Mouse (Mus musculus) urinary bladder, postnatal 10 days (tissue): ENCODE results near the gene Rimbp2.

ENCODE experiments used
- DNase-seq: peaks from one replicate; pipeline ENCODE4 v3.0.0; 2022; ENCODE audit warnings: low spot score

Rimbp2 gene

GRCm38 (mm10) chr5:128932776-128933175 is 20.5 kb downstream of the Rimbp2 start:
- DNase-seq, result no peak

DNA sequence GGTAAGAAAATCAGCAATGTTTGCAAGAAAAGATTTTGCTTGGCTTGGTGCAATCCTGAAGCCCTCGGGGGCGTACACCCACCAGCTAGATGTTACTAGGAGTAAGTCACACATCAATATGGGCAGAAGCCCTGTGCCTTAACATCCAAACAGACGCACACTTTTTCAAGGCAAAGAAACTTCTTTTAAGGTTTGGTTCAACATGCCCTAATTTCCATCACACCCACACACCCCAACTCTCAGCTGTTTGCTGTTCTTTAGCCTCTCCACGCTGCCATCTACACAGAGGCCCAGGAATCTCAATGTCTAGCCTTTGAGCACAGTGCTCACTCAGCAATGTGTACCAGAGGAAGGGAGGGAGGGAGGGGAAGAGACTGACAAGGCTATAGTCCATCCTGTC is 28.2 kb downstream of the Rimbp2 start:
- DNase-seq, result no peak

GRCm38 (mm10) chr5:128920112-128920511 is 33.2 kb downstream of the Rimbp2 start:
- DNase-seq, result no peak

- peak; percentile 41 for DNase-seq
Measured at GRCm38 (mm10) chr5:128917116-128917959, 35.9 kb downstream of the Rimbp2 start.

DNA sequence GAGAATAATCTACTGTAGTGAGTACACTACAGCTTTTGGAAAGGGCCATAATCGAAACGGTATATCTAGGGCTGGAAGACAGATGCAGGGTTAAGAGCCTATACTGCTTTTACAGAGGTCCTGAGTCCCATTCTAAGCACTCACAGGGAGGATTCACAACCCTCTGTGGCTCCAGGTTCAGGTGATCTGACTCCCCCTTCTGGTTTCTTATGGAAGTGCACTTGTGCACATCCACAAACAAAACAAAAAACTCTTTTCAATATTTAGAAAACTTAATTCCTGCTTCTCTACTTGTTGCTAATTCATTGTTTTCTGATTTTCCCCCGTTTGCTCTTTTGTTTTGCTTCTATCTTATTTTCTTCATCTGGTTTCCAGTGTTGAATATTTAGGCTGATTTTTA is 39.5 kb downstream of the Rimbp2 start:
- DNase-seq, result no peak

GRCm38 (mm10) chr5:128912374-128912773 is 40.9 kb downstream of the Rimbp2 start:
- no peak for DNase-seq

DNA sequence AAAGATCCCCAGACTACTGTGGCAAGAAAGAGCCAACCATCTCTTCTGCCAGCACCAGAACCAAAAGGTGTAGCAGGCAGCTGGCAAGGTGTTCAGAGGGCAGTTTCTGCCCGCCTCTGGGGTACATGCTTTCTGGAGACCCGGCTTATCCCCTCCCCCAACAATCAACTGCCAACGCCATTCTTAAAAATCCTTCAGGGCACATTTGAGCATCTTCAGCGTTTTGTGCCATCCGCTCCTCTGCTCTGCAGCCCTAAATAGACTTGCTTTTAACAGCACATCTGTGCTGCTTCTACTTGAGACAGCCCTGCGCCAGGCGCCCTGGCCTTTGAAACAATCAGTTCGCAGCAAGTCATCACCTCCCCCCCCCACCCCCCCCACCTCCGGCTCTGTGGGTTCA is 41.7 kb downstream of the Rimbp2 start:
- DNase-seq, result no peak

DNA sequence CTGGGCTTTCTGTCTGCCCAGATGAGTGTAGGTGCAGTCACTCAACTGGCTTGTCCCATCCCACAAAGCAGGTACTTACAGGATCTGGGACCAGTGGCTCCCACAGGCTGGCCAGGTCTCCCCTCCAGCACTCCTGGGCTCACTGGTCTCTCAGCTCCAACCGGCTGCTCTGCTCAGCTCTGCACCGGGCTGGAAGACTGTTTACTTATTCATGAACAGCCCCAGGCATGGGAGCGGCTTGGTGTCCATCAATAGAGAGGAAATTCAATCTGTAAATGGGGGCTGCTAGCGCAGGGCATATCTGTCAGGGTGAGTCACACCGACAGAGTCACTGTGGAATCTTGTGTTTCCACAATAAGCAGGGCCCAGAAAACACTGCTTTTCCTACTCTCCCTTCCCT is 49.2 kb downstream of the Rimbp2 start:
- no peak for DNase-seq

- DNase-seq, result no peak
Measured at GRCm38 (mm10) chr5:128903120-128903519, 50.2 kb downstream of the Rimbp2 start.

DNA sequence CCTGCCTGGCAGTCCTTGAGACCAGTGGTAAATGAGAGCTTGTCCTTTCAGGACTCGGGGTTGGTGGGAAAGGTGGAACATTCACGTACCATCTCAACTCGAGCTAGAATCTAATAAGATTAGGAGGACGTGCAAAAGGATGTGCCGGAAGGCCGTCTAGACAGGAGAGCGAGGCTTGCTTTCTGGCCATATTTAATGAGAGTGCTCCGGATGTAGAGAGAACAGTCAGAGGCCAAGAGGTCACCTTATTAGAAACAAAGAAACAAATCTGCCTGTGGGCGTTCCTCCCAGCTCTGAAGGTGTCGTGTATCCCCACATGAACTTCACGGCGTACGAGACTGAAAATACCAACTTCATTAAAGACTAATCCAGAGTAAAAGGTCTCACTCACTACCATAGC is 53.3 kb downstream of the Rimbp2 start:
- DNase-seq, result no peak

DNA sequence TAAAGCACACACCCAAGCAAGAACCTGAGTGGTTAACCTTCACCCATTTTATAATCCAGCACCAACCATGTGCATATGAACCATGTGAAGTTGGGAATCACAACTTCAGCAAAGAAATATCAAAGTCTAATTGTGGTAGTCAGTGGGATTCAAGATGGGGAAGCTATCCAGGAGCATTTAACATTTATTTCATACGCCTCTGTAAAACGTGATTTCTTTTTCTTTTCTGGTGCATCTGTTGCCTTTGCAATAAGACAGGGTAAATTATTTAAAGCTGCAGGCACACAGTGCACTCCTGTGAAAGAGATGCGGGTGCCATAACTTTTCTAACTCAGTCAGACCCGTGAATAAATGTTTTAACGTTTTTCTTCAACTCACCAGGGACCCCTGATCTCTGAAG is 58.4 kb downstream of the Rimbp2 start:
- DNase-seq, result no peak

GRCm38 (mm10) chr5:128887546-128887945 is 65.7 kb downstream of the Rimbp2 start:
- no peak for DNase-seq

DNA sequence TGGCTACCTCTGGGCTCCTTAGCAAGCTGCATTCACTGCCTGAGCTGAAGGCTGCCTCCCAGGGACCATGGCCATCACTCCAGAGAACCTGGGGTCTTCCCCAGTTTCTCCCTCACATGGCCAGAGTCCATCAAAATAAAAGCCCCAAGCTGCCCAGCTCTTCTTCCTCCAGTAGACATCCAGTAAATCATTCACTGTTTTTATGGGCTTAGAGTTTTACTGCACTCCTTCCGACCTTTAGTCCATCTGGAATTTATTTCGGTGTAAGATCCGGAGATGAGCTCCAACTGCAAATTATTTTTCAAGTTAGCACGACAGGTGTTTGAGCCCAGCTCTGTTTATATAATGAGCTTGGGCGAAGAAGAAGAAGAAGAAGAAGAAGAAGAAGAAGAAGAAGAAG is 69.0 kb downstream of the Rimbp2 start:
- no peak for DNase-seq

GRCm38 (mm10) chr5:128879092-128879491 is 74.2 kb downstream of the Rimbp2 start:
- no peak for DNase-seq

DNA sequence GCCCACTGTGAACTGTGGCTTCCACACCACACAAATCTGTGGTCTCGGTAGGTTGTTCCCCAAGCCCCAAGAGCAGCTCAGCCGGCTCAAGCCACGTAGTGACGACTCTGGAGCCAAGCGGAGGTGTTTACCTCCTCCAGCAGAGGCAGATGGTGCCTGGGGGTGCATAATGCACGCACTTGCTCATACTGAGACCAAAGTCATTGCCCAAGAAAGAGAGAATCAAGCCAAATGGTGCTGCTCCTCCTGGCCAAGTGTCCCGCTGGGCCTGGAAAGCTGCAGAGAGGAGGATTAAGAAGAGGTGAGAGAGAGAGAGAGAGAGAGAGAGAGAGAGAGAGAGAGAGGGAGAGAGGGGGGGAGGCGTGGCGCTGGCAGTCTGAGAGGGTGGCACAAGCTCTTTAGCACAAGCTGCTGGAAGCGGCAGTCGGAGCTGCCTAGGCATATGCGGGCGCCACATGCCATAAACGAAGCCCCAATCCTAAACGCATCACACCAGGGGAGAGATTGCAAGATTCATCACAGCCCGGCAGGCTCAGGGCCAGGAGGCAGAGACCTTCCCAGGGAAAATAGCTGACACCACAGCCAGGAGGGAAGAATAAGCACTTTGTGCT is 75.8 kb downstream of the Rimbp2 start:
- no peak for DNase-seq

GRCm38 (mm10) chr5:128871706-128872105 is 81.6 kb downstream of the Rimbp2 start:
- no peak for DNase-seq

GRCm38 (mm10) chr5:128866811-128867210 is 86.5 kb downstream of the Rimbp2 start:
- no peak for DNase-seq

DNA sequence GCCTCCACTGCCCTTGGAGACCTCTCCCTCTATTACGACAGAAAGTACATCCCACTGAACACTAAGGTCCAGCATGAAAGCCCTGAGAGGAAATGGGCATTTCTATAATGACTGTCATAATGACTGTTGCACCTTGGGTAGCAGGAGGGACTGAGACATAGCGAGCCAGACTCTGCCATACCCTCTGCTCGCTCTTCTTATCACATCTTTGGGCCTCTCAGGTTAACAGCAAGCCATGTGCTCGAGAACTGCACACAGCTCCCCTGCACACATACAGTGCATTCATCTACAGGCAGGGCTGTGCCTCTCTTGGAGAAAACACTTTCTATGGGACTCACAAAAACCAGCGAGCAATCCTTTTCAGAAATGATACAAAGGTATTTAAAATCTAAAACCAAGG is 87.0 kb downstream of the Rimbp2 start:
- no peak for DNase-seq

DNA sequence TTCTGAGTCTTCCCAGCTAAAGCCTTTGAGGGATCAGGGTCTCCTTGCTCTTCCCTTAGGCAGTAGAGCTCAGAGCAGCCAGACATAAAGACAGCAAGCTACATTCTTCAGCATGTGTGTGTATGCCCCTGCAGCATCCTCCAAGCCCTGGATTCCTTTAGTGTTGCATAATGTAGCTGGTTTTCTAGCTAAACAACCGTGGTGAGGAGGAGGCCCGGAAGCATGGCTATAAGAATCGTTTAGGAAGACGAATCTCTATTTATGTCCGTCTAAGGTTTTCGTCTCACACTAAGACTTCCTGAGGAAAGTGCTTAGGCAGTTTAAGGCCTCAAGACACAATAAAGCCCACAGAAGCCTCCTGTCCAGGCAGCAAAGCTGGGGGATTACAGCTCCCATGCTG is 89.8 kb downstream of the Rimbp2 start:
- no peak for DNase-seq

GRCm38 (mm10) chr5:128860907-128861306 is 92.4 kb downstream of the Rimbp2 start:
- no peak for DNase-seq

GRCm38 (mm10) chr5:128852791-128853190 is 100.5 kb downstream of the Rimbp2 start:
- DNase-seq, result no peak

DNA sequence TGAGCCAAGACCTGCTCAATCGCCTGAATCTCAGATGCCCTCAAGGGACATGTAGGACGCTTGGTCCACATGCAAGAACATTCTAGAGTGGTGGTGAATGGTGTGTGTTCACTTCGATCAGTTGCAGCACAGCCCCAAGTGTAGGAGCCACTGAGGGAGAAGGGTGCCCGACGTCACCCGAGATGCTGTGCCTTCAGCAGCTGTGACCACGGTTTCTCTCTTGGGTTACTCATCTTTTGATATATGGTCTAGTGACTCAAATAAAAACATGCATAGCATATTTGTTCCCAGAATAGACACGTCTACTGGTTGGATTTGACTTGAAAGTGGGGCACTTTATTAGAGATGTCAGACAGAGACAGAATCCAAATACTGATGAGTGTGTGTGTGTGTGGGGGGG is 105.5 kb downstream of the Rimbp2 start:
- DNase-seq, result no peak

DNA sequence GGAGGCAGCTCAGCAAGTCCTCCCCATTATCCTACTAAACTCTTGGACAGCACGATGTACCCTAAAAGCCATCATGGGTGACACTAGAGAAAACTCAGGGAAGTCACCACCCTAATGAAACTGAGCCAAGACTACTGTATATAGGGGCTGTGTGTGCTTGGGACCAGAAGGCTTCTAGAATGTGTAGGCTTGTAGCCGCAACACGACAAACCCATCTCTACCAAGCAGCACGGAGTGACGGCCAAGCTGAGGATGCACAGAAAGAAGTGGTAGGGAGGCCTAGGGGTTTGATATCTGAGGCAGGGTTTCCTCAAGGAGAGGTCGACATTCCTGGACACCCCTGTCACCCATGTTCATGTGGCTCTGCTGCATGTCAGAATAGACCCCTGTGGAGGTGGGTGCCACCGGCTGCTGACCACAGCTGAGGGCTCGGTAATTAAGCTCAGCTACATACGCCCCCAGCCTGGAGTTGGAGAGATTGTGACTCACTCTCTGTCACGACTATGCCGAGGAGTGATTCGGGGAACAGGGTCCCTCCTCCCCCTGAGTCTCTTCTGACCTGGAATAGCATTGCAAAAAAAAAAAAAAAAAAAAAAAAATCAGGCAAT is 106.7 kb downstream of the Rimbp2 start:
- no peak for DNase-seq
